Mouse (Mus musculus) stomach, postnatal 0 days (tissue): ENCODE data around the gene Lipt2. TPM values are rescaled to one million over a fixed set of nuclear protein-coding genes. Genes with fewer than 3 reads are reported as not detected.

ENCODE experiments used
- ATAC-seq: fragments of 200-750 bp; cut with Nextera tagmentation; 2 replicates; pipeline ENCODE4 v1.8.0; 2017; ENCODE audit not compliant: low FRiP score, low TSS enrichment
- DNase-seq: peaks from one replicate; pipeline ENCODE4 v3.0.0-alpha.2; 2016; ENCODE audit warnings: low spot score
- H3K27ac ChIP-seq: fragments of 300-500 bp; sonication (generic); replicated peaks from 2 replicates; pipeline ENCODE4 v1.5.1; 2014; ENCODE audit warnings: mild to moderate bottlenecking, control low read depth
- H3K27me3 ChIP-seq: fragments of 300-500 bp; sonication (generic); 2 replicates; pipeline ENCODE4 v1.6.1; 2014; ENCODE audit warnings: low read length; ENCODE audit not compliant: control insufficient read depth, insufficient read depth
- H3K36me3 ChIP-seq: fragments of 300-500 bp; sonication (generic); 2 replicates; pipeline ENCODE4 v1.6.1; 2014; ENCODE audit warnings: low read length, mixed read lengths; ENCODE audit not compliant: control insufficient read depth, insufficient read depth
- H3K4me1 ChIP-seq: fragments of 300-500 bp; sonication (generic); replicated peaks from 2 replicates; pipeline ENCODE4 v1.6.1; 2014; ENCODE audit warnings: antibody characterized with exemption; ENCODE audit not compliant: control insufficient read depth, insufficient read depth
- H3K4me2 ChIP-seq: fragments of 300-500 bp; sonication (generic); replicated peaks from 2 replicates; pipeline ENCODE4 v1.6.1; 2014; ENCODE audit warnings: low read depth, mild to moderate bottlenecking, control low read depth, moderate library complexity
- H3K4me3 ChIP-seq: fragments of 300-500 bp; sonication (generic); 2 replicates; pipeline ENCODE4 v1.5.1; 2014; ENCODE audit warnings: low read depth, low read length, control low read depth
- H3K9ac ChIP-seq: fragments of 300-500 bp; sonication (generic); 2 replicates; pipeline ENCODE4 v1.6.1; 2014; ENCODE audit warnings: mild to moderate bottlenecking, low read length, control low read depth, mixed read lengths
- H3K9me3 ChIP-seq: fragments of 300-500 bp; sonication (generic); 2 replicates; pipeline ENCODE4 v1.6.1; 2016; ENCODE audit warnings: low read length; ENCODE audit not compliant: control insufficient read depth
- CTCF ChIP-seq: IDR thresholded peaks from 2 replicates; pipeline ENCODE4 v1.5.1; 2016; ENCODE audit warnings: antibody characterized with exemption, low read depth, mild to moderate bottlenecking, moderate library complexity
- EP300 ChIP-seq: optimal IDR thresholded peaks from 2 replicates; pipeline ENCODE3; 2016; ENCODE audit warnings: antibody characterized with exemption
- WGBS: fragments of 180-500 bp; shearing (Covaris S2); extraction: QIAGEN DNeasy Blood & Tissue Kit; methylation state at CpG from one replicate; pipeline ENCODE4 v1.1.7; 2014; 5-methylcytosine and 5-hydroxymethylcytosine counted together
- polyA plus RNA-seq: library from polyadenylated mRNA; unstranded; fragments of >200 nt; fragmentation: Nextera tagmentation; extraction: Ambion mirVana; gene quantifications from 2 replicates; pipeline ENCODE4 v1.2.1, GENCODE M21; 2015

Lipt2 gene
- polyA plus RNA-seq, 1 experiment from 2014 or later: 10.2 TPM

DNA sequence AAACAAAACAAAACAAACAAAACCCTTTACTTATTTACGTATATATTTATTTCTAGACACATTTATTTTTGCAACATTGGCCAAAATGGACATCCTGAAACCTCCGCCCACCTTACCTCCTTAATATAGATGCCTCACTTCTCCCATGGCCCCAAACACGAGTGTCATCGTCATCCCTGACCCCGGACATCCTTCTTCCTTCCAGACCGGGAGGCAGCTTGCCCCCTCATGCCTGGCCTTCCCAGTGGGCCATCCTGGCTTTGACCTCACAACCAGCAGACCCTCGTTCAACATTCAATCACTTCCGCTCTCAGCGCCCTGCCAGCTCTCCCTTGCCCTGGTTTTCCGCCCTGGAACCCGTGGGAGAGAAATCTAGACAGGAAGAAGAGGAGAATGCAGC lies 8.5 kb upstream of the Lipt2 start:
- no peak for DNase-seq
- no peak for TF ChIP-seq EP300
- no peak for TF ChIP-seq CTCF
- H3K9ac ChIP-seq: no peak overlapping the region
- no peaks in the 10 kb centered on the region for H3K36me3 ChIP-seq
- H3K4me2 ChIP-seq: no peak overlapping the region
- H3K27ac ChIP-seq: no peak overlapping the region
- H3K27me3 ChIP-seq: no peaks in the 10 kb centered on the region
- WGBS: 81% methylated on average over 11 of the region's 11 CpGs
- no peak overlapping the region for H3K4me3 ChIP-seq
- ATAC-seq: no peak
- H3K4me1 ChIP-seq: no peaks in the 10 kb centered on the region
- H3K9me3 ChIP-seq: no peaks in the 10 kb centered on the region

- H3K4me3 ChIP-seq: no peak overlapping the region
- 56% methylated on average over 4 of the region's 4 CpGs for WGBS
- no peaks in the 10 kb centered on the region for H3K27me3 ChIP-seq
- no peak for ATAC-seq
- H3K9ac ChIP-seq: no peak overlapping the region
- TF ChIP-seq CTCF (no peak), EP300 (no peak)
- H3K4me1 ChIP-seq: no peaks in the 10 kb centered on the region
- H3K4me2 ChIP-seq: no peak overlapping the region
- no peak for DNase-seq
- no peaks in the 10 kb centered on the region for H3K36me3 ChIP-seq
- H3K9me3 ChIP-seq: no peaks in the 10 kb centered on the region
- no peak overlapping the region for H3K27ac ChIP-seq
These were observed 1.4 kb upstream of the Lipt2 start for GRCm38 (mm10) chr7:100157669-100158068.

- TF ChIP-seq EP300 (no peak), CTCF (no peak)
- DNase-seq: no peak
- ATAC-seq: no peak
- Histone ChIP-seq H3K9me3 (no peaks in the 10 kb centered on the region), H3K27ac (no peak overlapping the region), H3K4me1 (no peaks in the 10 kb centered on the region), H3K4me3 (peak overlapping the region; percentile 72; the same call in 1 of the 2 replicates), H3K9ac (peak overlapping the region; percentile 85; the same call in 1 of the 2 replicates), H3K36me3 (no peaks in the 10 kb centered on the region), H3K4me2 (peak overlapping the region; percentile 97), H3K27me3 (no peaks in the 10 kb centered on the region)
- 48% methylated on average over 7 of the region's 7 CpGs for WGBS
These were observed 929 bp downstream of the Lipt2 start for GRCm38 (mm10) chr7:100160006-100160405.

GRCm38 (mm10) chr7:100163506-100163905 lies 4.4 kb downstream of the Lipt2 start:
- Histone ChIP-seq H3K4me1 (no peaks in the 10 kb centered on the region), H3K9me3 (no peaks in the 10 kb centered on the region), H3K36me3 (no peaks in the 10 kb centered on the region), H3K27me3 (no peaks in the 10 kb centered on the region), H3K4me3 (no peak overlapping the region), H3K9ac (no peak overlapping the region), H3K27ac (no peak overlapping the region), H3K4me2 (no peak overlapping the region)
- WGBS: 51% methylated on average over 4 of the region's 4 CpGs
- TF ChIP-seq CTCF (no peak), EP300 (no peak)
- ATAC-seq (no peak), DNase-seq (no peak)

- Histone ChIP-seq H3K4me1 (no peaks in the 10 kb centered on the region), H3K4me3 (no peak overlapping the region), H3K9ac (no peak overlapping the region), H3K27ac (no peak overlapping the region), H3K9me3 (no peaks in the 10 kb centered on the region), H3K4me2 (no peak overlapping the region), H3K36me3 (no peaks in the 10 kb centered on the region), H3K27me3 (no peaks in the 10 kb centered on the region)
- WGBS: 66% methylated on average over 11 of the region's 11 CpGs
- ATAC-seq (no peak), DNase-seq (no peak)
- TF ChIP-seq EP300 (no peak), CTCF (no peak)
These were observed 9.6 kb downstream of the Lipt2 start for GRCm38 (mm10) chr7:100168654-100169053.

DNA sequence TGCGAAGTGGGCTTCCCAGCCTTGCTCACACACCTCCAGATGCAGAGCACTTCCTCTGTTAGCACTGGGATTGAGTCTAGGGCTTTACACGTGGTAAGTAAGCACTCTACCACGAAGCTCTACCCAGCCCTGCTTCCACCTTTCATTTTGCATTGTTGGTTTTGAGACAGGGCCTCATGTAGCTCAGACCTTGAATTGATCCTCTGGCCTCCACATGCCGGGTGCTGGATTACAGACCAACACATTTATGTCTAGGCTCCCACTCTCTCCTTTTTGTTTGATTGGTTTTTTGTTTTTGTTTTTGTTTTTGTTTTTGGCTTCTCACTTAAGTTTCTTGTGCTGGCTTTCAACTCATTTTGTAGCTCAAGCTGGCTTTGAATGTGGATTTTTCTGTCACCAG lies 11.7 kb downstream of the Lipt2 start:
- TF ChIP-seq CTCF (no peak), EP300 (no peak)
- DNase-seq (no peak), ATAC-seq (no peak)
- Histone ChIP-seq H3K27me3 (no peaks in the 10 kb centered on the region), H3K4me2 (no peak overlapping the region), H3K9ac (no peak overlapping the region), H3K4me1 (no peaks in the 10 kb centered on the region), H3K27ac (no peak overlapping the region), H3K36me3 (no peaks in the 10 kb centered on the region), H3K4me3 (no peak overlapping the region), H3K9me3 (no peaks in the 10 kb centered on the region)
- 58% methylated on average over 4 of the region's 4 CpGs for WGBS
